In genomic region chr6:98271553-98271952, GRCm38 (mm10) we compare ENCODE assay signal across 8 mouse cellular contexts.
DNase-seq lines count a peak whose midpoint lies in the region; ATAC-seq and TF ChIP-seq lines count a peak whose summit lies in the region.

No protein-coding gene starts in this region.

- no peak for DNase-seq in forebrain, postnatal 0 days
- peak; percentile 43 for DNase-seq in neural tube, embryonic 10.5 days (ENCODE audit: extremely low spot score, low spot score)
- peak; percentile 44 for DNase-seq in limb, embryonic 10.5 days (ENCODE audit: low spot score)
- peak; percentile 12 to 42 for DNase-seq in spleen, postnatal 14 days (ENCODE audit: low spot score in 2 of 2)

- no peaks in the 10 kb centered on the region for H3K9me3 ChIP-seq in forebrain, postnatal 0 days (ENCODE audit: low read length)
- H3K9me3 ChIP-seq in forebrain, embryonic 15.5 days = no peaks in the 10 kb centered on the region
- no peaks in the 10 kb centered on the region for H3K9me3 ChIP-seq in neural tube, embryonic 15.5 days (replicated peaks)
- H3K9me3 ChIP-seq in limb, embryonic 10.5 days (replicated peaks) = no peaks in the 10 kb centered on the region
- H3K9me3 ChIP-seq in hindbrain, embryonic 16.5 days (ENCODE audit: control insufficient read depth, low read length) = no peaks in the 10 kb centered on the region

- H3K4me3 ChIP-seq in forebrain, postnatal 0 days (ENCODE audit: low read depth, low read length) = no peak overlapping the region
- H3K4me3 ChIP-seq in forebrain, embryonic 15.5 days = no peak overlapping the region
- H3K4me3 ChIP-seq in neural tube, embryonic 15.5 days (replicated peaks) = no peak overlapping the region
- H3K4me3 ChIP-seq in limb, embryonic 10.5 days = no peak overlapping the region
- no peak overlapping the region for H3K4me3 ChIP-seq in hindbrain, embryonic 16.5 days (ENCODE audit: low read length)

- ATAC-seq in forebrain, postnatal 0 days = no peak
- ATAC-seq in forebrain, embryonic 15.5 days (replicated peaks) = no peak
- no peak for ATAC-seq in neural tube, embryonic 15.5 days (ENCODE audit: low FRiP score)
- ATAC-seq in common myeloid progenitor, adult 5-6 weeks (replicated peaks; ENCODE audit: low read depth, poor library complexity, severe bottlenecking) = peak; percentile 78
- ATAC-seq in hindbrain, embryonic 16.5 days = no peak

- H3K36me3 ChIP-seq in forebrain, postnatal 0 days (ENCODE audit: insufficient read depth) = no peaks in the 10 kb centered on the region
- H3K36me3 ChIP-seq in forebrain, embryonic 15.5 days = no peaks in the 10 kb centered on the region
- no peaks in the 10 kb centered on the region for H3K36me3 ChIP-seq in neural tube, embryonic 15.5 days
- no peaks in the 10 kb centered on the region for H3K36me3 ChIP-seq in limb, embryonic 10.5 days
- no peaks in the 10 kb centered on the region for H3K36me3 ChIP-seq in hindbrain, embryonic 16.5 days (ENCODE audit: control insufficient read depth, insufficient read depth, low read length)

- H3K4me1 ChIP-seq in forebrain, postnatal 0 days (ENCODE audit: insufficient read depth) = no peaks in the 10 kb centered on the region
- H3K4me1 ChIP-seq in forebrain, embryonic 15.5 days = no peaks in the 10 kb centered on the region
- no peaks in the 10 kb centered on the region for H3K4me1 ChIP-seq in neural tube, embryonic 15.5 days
- H3K4me1 ChIP-seq in limb, embryonic 10.5 days = peaks cover 6% of the 10 kb centered on the region
- H3K4me1 ChIP-seq in hindbrain, embryonic 16.5 days (ENCODE audit: control insufficient read depth, insufficient read depth, low read depth, low read length) = no peaks in the 10 kb centered on the region

- TF ChIP-seq CTCF in forebrain, postnatal 0 days (IDR thresholded peaks at IDR 0.05; ENCODE audit: low read depth) = peak; percentile 69

- H3K27me3 ChIP-seq in forebrain, postnatal 0 days (ENCODE audit: insufficient read depth, low read length) = no peaks in the 10 kb centered on the region
- no peaks in the 10 kb centered on the region for H3K27me3 ChIP-seq in forebrain, embryonic 15.5 days
- H3K27me3 ChIP-seq in neural tube, embryonic 15.5 days (replicated peaks) = no peaks in the 10 kb centered on the region
- H3K27me3 ChIP-seq in limb, embryonic 10.5 days (ENCODE audit: low read depth, poor library complexity, severe bottlenecking) = no peaks in the 10 kb centered on the region
- no peaks in the 10 kb centered on the region for H3K27me3 ChIP-seq in hindbrain, embryonic 16.5 days (replicated peaks; ENCODE audit: control insufficient read depth, insufficient read depth, low read length)

- H3K9ac ChIP-seq in forebrain, postnatal 0 days = no peak overlapping the region
- H3K9ac ChIP-seq in forebrain, embryonic 15.5 days (replicated peaks) = no peak overlapping the region
- no peak overlapping the region for H3K9ac ChIP-seq in neural tube, embryonic 15.5 days (replicated peaks)
- no peak overlapping the region for H3K9ac ChIP-seq in hindbrain, embryonic 16.5 days (ENCODE audit: low read depth, low read length)

- H3K27ac ChIP-seq in forebrain, postnatal 0 days (ENCODE audit: low read depth, low read length) = no peak overlapping the region
- no peak overlapping the region for H3K27ac ChIP-seq in forebrain, embryonic 15.5 days (replicated peaks)
- no peak overlapping the region for H3K27ac ChIP-seq in neural tube, embryonic 15.5 days (replicated peaks)
- H3K27ac ChIP-seq in limb, embryonic 10.5 days = no peak overlapping the region
- H3K27ac ChIP-seq in hindbrain, embryonic 16.5 days (ENCODE audit: low read depth, low read length) = no peak overlapping the region

- H3K4me2 ChIP-seq in forebrain, postnatal 0 days (ENCODE audit: low read depth) = no peak overlapping the region
- no peak overlapping the region for H3K4me2 ChIP-seq in forebrain, embryonic 15.5 days (replicated peaks)
- H3K4me2 ChIP-seq in neural tube, embryonic 15.5 days = no peak overlapping the region
- H3K4me2 ChIP-seq in hindbrain, embryonic 16.5 days (ENCODE audit: low read length) = no peak overlapping the region

- 90% methylated on average over 1 of the region's 1 CpGs for WGBS in forebrain, postnatal 0 days
- 94% methylated on average over 1 of the region's 1 CpGs for WGBS in forebrain, embryonic 15.5 days
- 83% methylated on average over 1 of the region's 1 CpGs for WGBS in neural tube, embryonic 15.5 days
- 87% methylated on average over 1 of the region's 1 CpGs for WGBS in limb, embryonic 10.5 days
- WGBS in hindbrain, embryonic 16.5 days = 95% methylated on average over 1 of the region's 1 CpGs
